Mouse (Mus musculus): Measurements from ENCODE around the gene Brd4. TPM values are rescaled to one million over a fixed set of nuclear protein-coding genes. Genes with fewer than 3 reads are reported as not detected.

Gene Brd4
- polyA plus RNA-seq, 1 experiment from 2014 or later = 51.0 TPM

DNA sequence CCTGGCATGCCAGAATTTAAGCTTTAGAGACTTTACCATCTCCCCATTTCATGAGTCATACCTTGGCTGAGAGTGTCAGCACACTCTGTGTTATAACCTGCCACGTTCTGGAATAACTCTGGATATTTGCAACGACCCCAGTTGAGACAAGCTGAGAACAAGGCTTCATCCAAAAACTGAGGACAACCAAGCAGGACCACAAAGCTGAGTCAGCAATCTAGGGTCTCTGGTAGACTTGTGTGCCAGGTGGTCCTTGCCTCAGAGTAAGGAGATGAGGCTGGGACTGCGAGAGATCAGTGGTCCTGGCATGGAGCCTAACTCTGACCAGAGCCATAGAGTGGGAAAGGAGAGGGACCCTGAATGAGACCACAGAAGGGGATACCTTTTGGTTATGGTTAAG, 81.5 kb downstream of the Brd4 start:
- H3K4me1 ChIP-seq (ENCODE audit: control insufficient read depth, insufficient read depth, low read length) = no peaks in the 10 kb centered on the region
- peaks cover 100% of the 10 kb centered on the region for H3K36me3 ChIP-seq (ENCODE audit: control insufficient read depth, insufficient read depth, low read length)
- 92% methylated on average over 3 of the region's 3 CpGs for WGBS
- no peak overlapping the region for H3K4me3 ChIP-seq (ENCODE audit: low read depth, low read length)
- H3K27ac ChIP-seq (ENCODE audit: low read depth, low read length) = no peak overlapping the region
- H3K9me3 ChIP-seq (replicated peaks; ENCODE audit: control insufficient read depth, low read length) = no peaks in the 10 kb centered on the region
- no peak for DNase-seq (ENCODE audit: low spot score)
- no peak overlapping the region for H3K9ac ChIP-seq (ENCODE audit: low read length)
- H3K4me2 ChIP-seq (ENCODE audit: low read length) = no peak overlapping the region
- no peak for ATAC-seq
- H3K27me3 ChIP-seq (replicated peaks; ENCODE audit: control insufficient read depth, insufficient read depth, low read length) = no peaks in the 10 kb centered on the region

DNA sequence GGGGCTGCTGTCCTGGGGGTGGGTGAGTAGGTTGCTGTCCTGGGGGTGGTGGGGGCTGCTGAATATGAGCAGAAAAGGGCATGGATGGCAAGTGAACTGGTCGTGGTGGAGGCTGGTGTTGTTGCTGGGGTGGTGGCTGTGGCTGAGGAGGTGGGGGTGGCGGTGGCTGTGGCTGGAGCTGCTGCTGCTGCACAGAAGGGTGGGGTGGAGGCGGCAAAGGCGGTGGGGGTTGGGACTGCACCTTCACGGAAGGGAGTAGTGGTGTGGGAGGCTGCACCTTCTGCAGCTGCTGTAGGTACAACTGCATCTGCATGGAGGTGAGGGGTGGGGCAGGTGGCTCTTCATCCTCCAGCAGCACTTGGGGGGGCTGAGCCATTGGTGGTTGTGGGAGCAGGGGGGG, 83.4 kb downstream of the Brd4 start:
- 86% methylated on average over 5 of the region's 5 CpGs for WGBS
- ATAC-seq (no peak), DNase-seq (ENCODE audit: low spot score) (no peak)
- no peak overlapping the region for H3K27ac ChIP-seq (ENCODE audit: low read depth, low read length)
- H3K9ac ChIP-seq (ENCODE audit: low read length) = no peak overlapping the region
- H3K4me1 ChIP-seq (ENCODE audit: control insufficient read depth, insufficient read depth, low read length) = no peaks in the 10 kb centered on the region
- H3K4me3 ChIP-seq (ENCODE audit: low read depth, low read length) = no peak overlapping the region
- no peaks in the 10 kb centered on the region for H3K9me3 ChIP-seq (replicated peaks; ENCODE audit: control insufficient read depth, low read length)
- H3K27me3 ChIP-seq (replicated peaks; ENCODE audit: control insufficient read depth, insufficient read depth, low read length) = no peaks in the 10 kb centered on the region
- H3K4me2 ChIP-seq (ENCODE audit: low read length) = no peak overlapping the region
- peaks cover 100% of the 10 kb centered on the region for H3K36me3 ChIP-seq (ENCODE audit: control insufficient read depth, insufficient read depth, low read length)

DNA sequence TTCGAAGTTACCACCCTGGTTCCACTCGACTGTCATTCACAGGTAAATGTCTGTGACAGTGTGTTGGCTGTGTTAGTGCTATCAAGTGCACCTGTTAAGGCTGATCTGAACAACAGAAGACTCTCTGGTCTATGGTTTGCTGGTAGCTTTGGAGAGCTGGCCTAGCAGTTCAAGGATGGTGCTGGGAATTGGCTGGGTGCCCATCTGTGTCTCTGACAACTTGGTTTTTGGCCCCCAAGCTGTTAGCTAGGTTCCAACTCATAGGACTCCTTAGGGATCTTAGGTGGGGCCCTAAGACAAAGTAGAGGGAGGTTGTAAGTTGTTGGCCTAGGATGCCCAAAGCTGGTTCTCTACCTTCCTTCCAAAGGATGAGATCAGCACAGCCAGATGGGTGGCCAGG, 84.7 kb downstream of the Brd4 start:
- Histone ChIP-seq H3K36me3 (ENCODE audit: control insufficient read depth, insufficient read depth, low read length) (peaks cover 95% of the 10 kb centered on the region), H3K27me3 (replicated peaks; ENCODE audit: control insufficient read depth, insufficient read depth, low read length) (no peaks in the 10 kb centered on the region), H3K9ac (ENCODE audit: low read length) (no peak overlapping the region), H3K4me3 (ENCODE audit: low read depth, low read length) (no peak overlapping the region), H3K27ac (ENCODE audit: low read depth, low read length) (no peak overlapping the region), H3K4me1 (ENCODE audit: control insufficient read depth, insufficient read depth, low read length) (no peaks in the 10 kb centered on the region), H3K4me2 (ENCODE audit: low read length) (no peak overlapping the region), H3K9me3 (replicated peaks; ENCODE audit: control insufficient read depth, low read length) (no peaks in the 10 kb centered on the region)
- ATAC-seq = no peak
- DNase-seq (ENCODE audit: low spot score) = no peak
- 97% methylated on average over 2 of the region's 2 CpGs for WGBS

DNA sequence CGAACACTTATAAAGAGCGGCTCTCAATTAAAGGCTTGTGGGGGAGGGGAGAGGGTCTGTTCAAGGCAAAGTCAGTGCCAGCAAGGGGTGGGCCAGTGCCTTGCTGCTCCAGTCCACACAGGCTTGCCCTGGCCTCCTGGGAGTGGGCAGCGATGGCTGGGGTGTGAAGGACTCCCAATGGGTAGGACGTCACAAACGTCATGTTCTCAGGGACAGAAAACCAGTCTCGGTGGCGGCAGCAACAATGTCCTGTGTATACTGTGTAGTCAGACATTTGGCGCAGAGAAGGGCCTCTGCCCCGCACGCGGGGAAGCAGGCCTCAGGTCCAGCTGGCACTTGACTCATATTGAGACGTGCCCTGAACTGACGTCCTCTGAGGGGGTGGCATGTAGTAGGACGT, 87.4 kb downstream of the Brd4 start:
- H3K36me3 ChIP-seq (ENCODE audit: control insufficient read depth, insufficient read depth, low read length) = peaks cover 69% of the 10 kb centered on the region
- H3K27me3 ChIP-seq (replicated peaks; ENCODE audit: control insufficient read depth, insufficient read depth, low read length) = no peaks in the 10 kb centered on the region
- H3K27ac ChIP-seq (ENCODE audit: low read depth, low read length) = no peak overlapping the region
- no peak for ATAC-seq
- no peaks in the 10 kb centered on the region for H3K4me1 ChIP-seq (ENCODE audit: control insufficient read depth, insufficient read depth, low read length)
- 89% methylated on average over 14 of the region's 14 CpGs for WGBS
- no peak for DNase-seq (ENCODE audit: low spot score)
- no peaks in the 10 kb centered on the region for H3K9me3 ChIP-seq (replicated peaks; ENCODE audit: control insufficient read depth, low read length)
- H3K9ac ChIP-seq (ENCODE audit: low read length) = no peak overlapping the region
- H3K4me2 ChIP-seq (ENCODE audit: low read length) = no peak overlapping the region
- no peak overlapping the region for H3K4me3 ChIP-seq (ENCODE audit: low read depth, low read length)

DNA sequence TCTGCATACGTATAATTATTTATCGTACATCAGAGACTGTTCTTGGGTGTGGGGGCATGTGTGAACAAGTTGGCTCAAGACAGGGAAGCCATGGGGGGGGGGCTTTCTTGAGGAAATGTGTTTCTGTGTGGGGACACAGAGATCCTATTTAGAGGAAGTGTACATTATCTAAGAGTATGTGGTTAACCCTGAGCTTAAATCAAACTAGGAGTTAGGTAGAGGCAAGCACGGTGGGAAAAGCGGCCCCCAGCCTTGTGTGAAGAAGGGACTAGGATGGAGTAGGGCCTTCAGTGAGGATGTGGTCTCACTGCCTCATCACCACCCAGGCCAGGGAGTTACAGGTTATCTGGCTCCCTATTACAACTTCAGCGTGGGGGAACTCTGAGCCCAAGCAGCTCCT, 88.8 kb downstream of the Brd4 start:
- WGBS = 91% methylated on average over 5 of the region's 5 CpGs
- no peak overlapping the region for H3K27ac ChIP-seq (ENCODE audit: low read depth, low read length)
- DNase-seq (ENCODE audit: low spot score) (no peak), ATAC-seq (no peak)
- H3K4me2 ChIP-seq (ENCODE audit: low read length) = no peak overlapping the region
- H3K27me3 ChIP-seq (replicated peaks; ENCODE audit: control insufficient read depth, insufficient read depth, low read length) = no peaks in the 10 kb centered on the region
- H3K9me3 ChIP-seq (replicated peaks; ENCODE audit: control insufficient read depth, low read length) = no peaks in the 10 kb centered on the region
- H3K4me3 ChIP-seq (ENCODE audit: low read depth, low read length) = no peak overlapping the region
- no peaks in the 10 kb centered on the region for H3K4me1 ChIP-seq (ENCODE audit: control insufficient read depth, insufficient read depth, low read length)
- peaks cover 54% of the 10 kb centered on the region for H3K36me3 ChIP-seq (ENCODE audit: control insufficient read depth, insufficient read depth, low read length)
- no peak overlapping the region for H3K9ac ChIP-seq (ENCODE audit: low read length)

DNA sequence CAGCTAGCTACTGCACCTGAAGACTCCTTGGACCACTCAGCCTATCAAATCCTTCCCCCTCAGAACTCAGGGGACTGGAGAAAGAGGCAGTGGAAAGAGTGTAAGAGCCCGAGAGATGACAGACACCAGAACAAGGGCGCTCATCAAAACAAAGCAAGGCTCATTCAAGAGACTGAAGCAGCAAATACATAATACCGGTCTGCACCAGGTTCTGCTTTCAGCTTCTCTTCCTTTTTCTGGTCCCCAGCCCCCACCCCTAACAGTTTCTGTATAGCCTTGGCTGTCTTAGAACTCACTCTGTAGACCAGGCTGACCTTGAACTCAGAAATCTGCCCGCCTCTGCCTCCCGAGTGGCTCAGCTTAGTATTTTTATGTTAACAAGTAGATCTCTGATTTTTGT, 91.5 kb downstream of the Brd4 start:
- no peak overlapping the region for H3K27ac ChIP-seq (ENCODE audit: low read depth, low read length)
- H3K4me3 ChIP-seq (ENCODE audit: low read depth, low read length) = no peak overlapping the region
- H3K36me3 ChIP-seq (ENCODE audit: control insufficient read depth, insufficient read depth, low read length) = peaks cover 27% of the 10 kb centered on the region
- H3K9me3 ChIP-seq (replicated peaks; ENCODE audit: control insufficient read depth, low read length) = no peaks in the 10 kb centered on the region
- 83% methylated on average over 5 of the region's 5 CpGs for WGBS
- 0 out of 2 replicates have a peak, but pooled peaks cover 2% of the 10 kb centered on the region for H3K4me1 ChIP-seq (ENCODE audit: control insufficient read depth, insufficient read depth, low read length)
- no peak overlapping the region for H3K9ac ChIP-seq (ENCODE audit: low read length)
- no peaks in the 10 kb centered on the region for H3K27me3 ChIP-seq (replicated peaks; ENCODE audit: control insufficient read depth, insufficient read depth, low read length)
- no peak for ATAC-seq
- no peak overlapping the region for H3K4me2 ChIP-seq (ENCODE audit: low read length)
- no peak for DNase-seq (ENCODE audit: low spot score)

DNA sequence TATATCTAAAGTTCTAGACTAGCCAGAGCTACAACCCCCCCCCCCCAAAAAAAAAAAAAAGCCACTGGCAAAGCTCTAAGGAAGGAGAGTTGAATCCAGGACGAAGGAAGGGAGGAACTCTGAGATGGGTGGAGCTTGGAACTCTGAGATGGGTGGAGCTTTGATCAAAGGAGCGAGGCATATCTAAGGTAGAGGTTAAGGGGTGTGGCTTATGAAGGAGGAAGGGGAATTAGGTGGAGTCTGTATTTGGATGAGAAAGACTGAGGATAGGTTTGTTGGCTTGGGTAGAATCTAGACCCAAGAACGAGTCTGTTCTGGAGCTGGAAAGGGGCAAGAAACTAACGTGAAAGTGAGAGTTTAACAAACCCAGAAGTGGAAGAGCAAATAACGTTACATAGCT, 94.7 kb downstream of the Brd4 start:
- 12% methylated on average over 5 of the region's 5 CpGs for WGBS
- Histone ChIP-seq H3K27ac (ENCODE audit: low read depth, low read length) (no peak overlapping the region), H3K4me2 (ENCODE audit: low read length) (peak overlapping the region; percentile 71; the same call in 1 of the 2 replicates), H3K36me3 (ENCODE audit: control insufficient read depth, insufficient read depth, low read length) (no peaks in the 10 kb centered on the region), H3K27me3 (replicated peaks; ENCODE audit: control insufficient read depth, insufficient read depth, low read length) (no peaks in the 10 kb centered on the region), H3K4me1 (ENCODE audit: control insufficient read depth, insufficient read depth, low read length) (0 out of 2 replicates have a peak, but pooled peaks cover 2% of the 10 kb centered on the region), H3K9me3 (replicated peaks; ENCODE audit: control insufficient read depth, low read length) (no peaks in the 10 kb centered on the region), H3K4me3 (ENCODE audit: low read depth, low read length) (peak overlapping the region; percentile 31; the same call in 1 of the 2 replicates), H3K9ac (ENCODE audit: low read length) (no peak overlapping the region)
- DNase-seq (ENCODE audit: low spot score) (no peak), ATAC-seq (no peak)

DNA sequence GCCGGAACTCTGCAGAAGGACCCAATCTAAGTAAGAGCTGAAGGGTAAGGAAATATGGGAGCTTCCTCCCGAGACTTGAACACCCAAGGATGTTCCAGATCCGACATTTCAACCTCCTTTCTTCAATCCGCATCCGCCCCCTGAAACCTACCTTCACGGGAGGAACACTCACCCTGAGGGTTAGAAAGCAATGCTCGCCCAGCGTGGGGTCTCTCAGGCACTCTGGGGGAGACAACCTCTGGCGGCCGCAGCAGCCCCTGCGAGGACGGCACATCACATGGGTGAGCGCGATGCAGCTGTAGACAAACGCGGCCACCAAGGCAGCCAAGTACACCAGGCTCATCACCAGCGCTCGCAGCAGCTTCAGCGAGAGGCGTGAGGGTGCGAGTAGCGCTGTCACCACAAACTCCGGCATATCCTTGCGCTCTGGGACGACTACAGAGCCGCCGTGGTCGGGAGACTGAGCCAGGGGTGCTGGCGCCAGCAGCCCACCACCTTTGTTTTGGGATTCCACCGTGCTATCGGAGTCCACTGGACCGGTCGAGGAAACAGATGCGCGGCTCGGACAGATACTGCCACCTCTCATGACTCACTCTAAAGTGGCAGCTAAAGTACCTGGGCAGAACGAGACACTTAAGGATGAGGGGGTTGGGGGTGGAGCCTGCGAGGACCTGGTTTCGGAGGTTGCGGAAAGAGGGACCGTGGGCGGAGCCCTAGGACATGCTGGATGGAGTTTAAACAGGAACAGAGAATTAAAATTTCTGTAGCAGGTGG, 95.5 kb downstream of the Brd4 start, which contains the start of gene Ephx3:
Gene Ephx3, minus strand, starts transcription at position 687 of the 774 bp plus-strand sequence.
- Histone ChIP-seq H3K9ac (ENCODE audit: low read length) (peak within 1 kb of the TSS; percentile 46), H3K4me3 (ENCODE audit: low read depth, low read length) (peak within 1 kb of the TSS; percentile 31), H3K4me2 (ENCODE audit: low read length) (peak within 1 kb of the TSS; percentile 71), H3K9me3 (replicated peaks; ENCODE audit: control insufficient read depth, low read length) (no peaks in the 10 kb centered on the region), H3K36me3 (ENCODE audit: control insufficient read depth, insufficient read depth, low read length) (no peaks in the 10 kb centered on the region), H3K27me3 (replicated peaks; ENCODE audit: control insufficient read depth, insufficient read depth, low read length) (no peaks in the 10 kb centered on the region), H3K4me1 (ENCODE audit: control insufficient read depth, insufficient read depth, low read length) (0 out of 2 replicates have a peak, but pooled peaks cover 2% of the 10 kb centered on the region), H3K27ac (ENCODE audit: low read depth, low read length) (no peak within 1 kb of the TSS)
- 6% methylated on average over 42 of the region's 42 CpGs for WGBS
- DNase-seq (ENCODE audit: low spot score) (peak; percentile 55), ATAC-seq (peak; percentile 40; the same call in 1 of the 2 replicates)

DNA sequence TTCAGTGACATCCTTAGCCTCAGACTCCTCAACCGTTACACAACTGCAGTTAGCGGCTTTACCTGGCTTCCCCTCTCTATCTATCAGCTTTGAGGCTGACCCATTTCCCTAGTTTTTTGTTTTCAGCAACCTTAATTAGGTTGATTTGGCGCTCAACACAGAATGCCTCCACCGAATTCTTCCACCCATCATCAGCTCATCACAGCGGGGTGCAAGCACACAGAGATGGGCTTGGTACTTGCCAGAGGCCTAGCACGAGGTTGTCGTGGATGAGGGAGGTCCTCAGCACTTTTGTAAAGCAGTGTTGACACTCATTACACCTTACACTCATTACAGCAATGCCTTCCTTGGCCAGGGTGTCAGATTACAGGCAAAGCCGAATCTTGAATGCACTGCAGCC, 101.5 kb downstream of the Brd4 start:
- Histone ChIP-seq H3K9ac (ENCODE audit: low read length) (no peak overlapping the region), H3K27me3 (replicated peaks; ENCODE audit: control insufficient read depth, insufficient read depth, low read length) (no peaks in the 10 kb centered on the region), H3K4me3 (ENCODE audit: low read depth, low read length) (no peak overlapping the region), H3K27ac (ENCODE audit: low read depth, low read length) (no peak overlapping the region), H3K9me3 (replicated peaks; ENCODE audit: control insufficient read depth, low read length) (no peaks in the 10 kb centered on the region), H3K36me3 (ENCODE audit: control insufficient read depth, insufficient read depth, low read length) (no peaks in the 10 kb centered on the region), H3K4me1 (ENCODE audit: control insufficient read depth, insufficient read depth, low read length) (peaks cover 3% of the 10 kb centered on the region; the same call in 1 of the 2 replicates), H3K4me2 (ENCODE audit: low read length) (no peak overlapping the region)
- 14% methylated on average over 8 of the region's 8 CpGs for WGBS
- DNase-seq (ENCODE audit: low spot score) (no peak), ATAC-seq (no peak)

All from forebrain, embryonic 14.5 days (tissue).